Mouse (Mus musculus) spleen, adult 2 months (tissue): ENCODE results near the gene Ldlrad1.

Experiments used
- CTCF ChIP-seq: fragments of 200-500 bp; IDR thresholded peaks from 2 replicates; pipeline ENCODE4 v1.5.1; 2011; ENCODE audit warnings: mild to moderate bottlenecking, inconsistent platforms; ENCODE audit not compliant: insufficient read depth, insufficient read length, insufficient replicate concordance; ENCODE audit errors: extremely low read depth
- POLR2A ChIP-seq: fragments of 200-500 bp; IDR thresholded peaks from 2 replicates; pipeline ENCODE4 v1.6.1; 2011; ENCODE audit warnings: low read depth, low read length, inconsistent platforms

DNA sequence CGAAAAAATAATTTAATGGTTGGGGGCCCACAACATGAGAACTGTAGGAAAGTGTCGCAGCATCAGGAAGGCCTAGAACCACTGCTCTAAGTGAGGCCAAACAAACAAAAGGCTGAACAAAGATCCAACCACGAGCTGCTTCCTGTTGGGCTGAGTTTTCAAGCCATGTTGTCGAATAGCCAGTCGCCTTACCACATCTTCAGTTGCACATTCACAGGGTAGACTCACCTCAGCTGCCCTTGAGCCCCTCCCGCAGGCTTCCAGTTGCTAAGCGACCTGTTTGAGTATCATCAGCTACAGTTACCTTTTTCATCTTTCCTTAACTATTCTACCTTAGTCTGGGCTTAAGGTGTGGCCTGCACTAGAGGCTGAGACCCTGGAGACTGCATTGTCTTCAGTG is 6.0 kb upstream of the Ldlrad1 start:
- TF ChIP-seq CTCF (no peak), POLR2A (no peak)
